Mouse (Mus musculus) erythroblast, embryonic 14.5 days (primary cell): ENCODE results near the gene S100a7a.

ENCODE experiments used
- GATA1 ChIP-seq: IDR thresholded peaks from 2 replicates; pipeline ENCODE4 v1.6.1; 2012; ENCODE audit warnings: low read length, inconsistent platforms, mixed read lengths
- TAL1 ChIP-seq: IDR thresholded peaks from 3 replicates; pipeline ENCODE4 v1.6.1; 2012; ENCODE audit warnings: low read length, inconsistent platforms, mixed read lengths

DNA sequence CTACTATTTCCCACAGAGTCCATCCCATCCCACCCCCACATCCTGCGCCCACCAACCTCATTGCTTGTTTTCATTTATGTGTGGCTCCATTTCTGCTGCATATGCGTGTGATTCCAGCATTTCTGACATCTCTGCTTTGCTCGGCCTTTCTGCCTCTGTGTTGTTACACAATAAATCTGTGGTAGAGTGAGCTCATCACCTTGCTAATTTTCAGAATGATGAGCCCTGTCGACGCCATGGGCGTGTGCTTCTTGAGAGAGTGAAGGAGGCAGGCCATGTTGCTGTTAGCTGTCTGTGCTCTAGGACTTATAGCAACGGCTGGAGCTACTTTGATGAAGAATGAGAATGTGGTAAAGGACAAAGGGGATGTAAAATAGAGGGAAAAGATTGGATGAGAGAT is 12.8 kb upstream of the S100a7a start:
- TF ChIP-seq TAL1 = no peak
- no peak for TF ChIP-seq GATA1
